7 mouse cellular contexts compared by ENCODE assay signal in genomic region chr7:123108058-123109055, GRCm38 (mm10). TPM values are rescaled to one million over a fixed set of nuclear protein-coding genes. Genes with fewer than 3 reads are reported as not detected.
A peak's percentile ranks its signal among the peaks of the same experiment; 100 is the strongest.
DNase-seq lines count a peak whose midpoint lies in the region; TF ChIP-seq lines count a peak whose summit lies in the region.

No protein-coding gene starts in this region.

- H3K36me3 ChIP-seq in macrophage (ENCODE audit: inconsistent target), result no peaks in the 10 kb centered on the region

- TF ChIP-seq POLR2A in embryonic fibroblast, embryonic 13.5 days (IDR thresholded peaks at IDR 0.05; ENCODE audit: low read depth, low read length), result no peak

- no peak for TF ChIP-seq CTCF in left cerebral cortex, adult 2 months (IDR thresholded peaks at IDR 0.05)
- TF ChIP-seq CTCF in embryonic fibroblast, embryonic 13.5 days (IDR thresholded peaks at IDR 0.05; ENCODE audit: borderline replicate concordance, insufficient read depth, low read length), result no peak

- H3K4me1 ChIP-seq in embryonic fibroblast, embryonic 13.5 days (ENCODE audit: control insufficient read depth, insufficient read depth, low read length), result peaks cover 28% of the 10 kb centered on the region

- H3K27ac ChIP-seq in left cerebral cortex, adult 2 months, result no peak overlapping the region
- peak overlapping the region; percentile 41 for H3K27ac ChIP-seq in embryonic fibroblast, embryonic 13.5 days (ENCODE audit: insufficient read depth, low read length)
- peak overlapping the region; percentile 35 for H3K27ac ChIP-seq in macrophage

- intact Hi-C loops in left cerebral cortex, adult 2 months (cut with DNase I), result no loop called here
- intact Hi-C loops in left cerebral cortex, postnatal 4 days (cut with DNase I), result no loop called here

- no peaks in the 10 kb centered on the region for H3K79me2 ChIP-seq in macrophage (ENCODE audit: inconsistent target)

- DNase-seq in left cerebral cortex, adult 2 months (ENCODE audit: extremely low spot score in 1 of 2, low spot score in 2 of 2), result peak; percentile 36 to 45
- DNase-seq in left cerebral cortex, postnatal 4 days, result no peak
- DNase-seq in R1 (ENCODE audit: low read depth, low spot score), result peak; percentile 33
- DNase-seq in testis, postnatal 14 days (ENCODE audit: low spot score), result no peak
- no peak for DNase-seq in spleen, postnatal 4 days (ENCODE audit: low spot score in 2 of 2)

- 56% methylated on average over 11 of the region's 13 CpGs for WGBS in macrophage (ENCODE audit: missing documents)

- H3K4me3 ChIP-seq in left cerebral cortex, adult 2 months, result no peak overlapping the region
- no peak overlapping the region for H3K4me3 ChIP-seq in embryonic fibroblast, embryonic 13.5 days (ENCODE audit: insufficient read depth, low read length)
- no peak overlapping the region for H3K4me3 ChIP-seq in macrophage (ENCODE audit: inconsistent target)

RNA-seq across cellular contexts. Expression of gene Tnrc6a, which starts 15.3 kb away (rescaled TPM):
- total RNA-seq in left cerebral cortex, adult 2 months (2021), result 10 to 100 TPM; 59.6 to 62.4 TPM
- total RNA-seq in left cerebral cortex, postnatal 4 days (2021), result 10 to 100 TPM; 74.2 to 80.5 TPM
- 62.1 and 77.1 TPM in 2 replicates for polyA plus RNA-seq in embryonic fibroblast, embryonic 13.5 days (2011; ENCODE audit: insufficient read length, low read depth, missing spikeins)
- 100 to 1,000 TPM; 104 to 265 (median 210) TPM for total RNA-seq in macrophage (2018; cell fraction: chromatin; rRNA removed)
- 10 to 100 TPM; 16.6 to 35.7 (median 26.2) TPM for total RNA-seq in macrophage (2018; cell fraction: cytosol; rRNA removed)
- 100 to 1,000 TPM in 15 of 26 experiments, 10 to 100 TPM in 11; 57.3 to 182 (median 106) TPM for total RNA-seq in macrophage (2018; cell fraction: nucleus; rRNA removed)
- polyA plus RNA-seq in macrophage (2018), result 25.7 to 28.4 TPM (median 27.9 TPM) in 3 replicates

Comparison
In these comparisons a context has a peak if more than half of its experiments do, and no peak if none do; other contexts are left out.
1. DNase-seq: peak in left cerebral cortex, adult 2 months (2 of 2) and R1 (single experiment); none in left cerebral cortex, postnatal 4 days (single experiment), testis, postnatal 14 days (single experiment) and spleen, postnatal 4 days (0 of 2).